Mouse (Mus musculus) neural tube, embryonic 12.5 days (tissue): ENCODE data around the gene Prima1. TPM values are rescaled to one million over a fixed set of nuclear protein-coding genes. Genes with fewer than 3 reads are reported as not detected.

Experiments used
- ATAC-seq: fragments of 200-750 bp; cut with Nextera tagmentation; 2 replicates; pipeline ENCODE4 v1.8.0; 2017; ENCODE audit warnings: low read depth, mild to moderate bottlenecking, moderate TSS enrichment, moderate library complexity; ENCODE audit not compliant: low FRiP score
- H3K27ac ChIP-seq: fragments of 300-500 bp; sonication (generic); 2 replicates; pipeline ENCODE4 v1.5.1; 2016
- H3K27me3 ChIP-seq: fragments of 300-500 bp; sonication (generic); replicated peaks from 2 replicates; pipeline ENCODE4 v1.6.1; 2016; ENCODE audit warnings: mild to moderate bottlenecking
- H3K36me3 ChIP-seq: fragments of 300-500 bp; sonication (generic); 2 replicates; pipeline ENCODE4 v1.6.1; 2016; ENCODE audit warnings: mild to moderate bottlenecking
- H3K4me1 ChIP-seq: fragments of 300-500 bp; sonication (generic); 2 replicates; pipeline ENCODE4 v1.6.1; 2016
- H3K4me2 ChIP-seq: fragments of 300-500 bp; sonication (generic); replicated peaks from 2 replicates; pipeline ENCODE4 v1.6.1; 2016; ENCODE audit warnings: mild to moderate bottlenecking
- H3K4me3 ChIP-seq: fragments of 300-500 bp; sonication (generic); 2 replicates; pipeline ENCODE4 v1.5.1; 2016
- H3K9ac ChIP-seq: fragments of 300-500 bp; sonication (generic); 2 replicates; pipeline ENCODE4 v1.6.1; 2016; ENCODE audit warnings: mild to moderate bottlenecking
- H3K9me3 ChIP-seq: fragments of 300-500 bp; sonication (generic); 2 replicates; pipeline ENCODE4 v1.6.1; 2016; ENCODE audit warnings: mild to moderate bottlenecking
- WGBS: fragments of 180-500 bp; shearing (Covaris S2); methylation state at CpG from one replicate; pipeline ENCODE4 v1.1.7; 2016; 5-methylcytosine and 5-hydroxymethylcytosine counted together
- polyA plus RNA-seq: library from polyadenylated mRNA; unstranded; fragments of >200 nt; fragmentation: Nextera tagmentation; extraction: Ambion mirVana; gene quantifications from 2 replicates; pipeline ENCODE4 v1.2.1, GENCODE M21; 2016

Prima1 gene
- polyA plus RNA-seq, 1 experiment from 2014 or later = 2.4 TPM

DNA sequence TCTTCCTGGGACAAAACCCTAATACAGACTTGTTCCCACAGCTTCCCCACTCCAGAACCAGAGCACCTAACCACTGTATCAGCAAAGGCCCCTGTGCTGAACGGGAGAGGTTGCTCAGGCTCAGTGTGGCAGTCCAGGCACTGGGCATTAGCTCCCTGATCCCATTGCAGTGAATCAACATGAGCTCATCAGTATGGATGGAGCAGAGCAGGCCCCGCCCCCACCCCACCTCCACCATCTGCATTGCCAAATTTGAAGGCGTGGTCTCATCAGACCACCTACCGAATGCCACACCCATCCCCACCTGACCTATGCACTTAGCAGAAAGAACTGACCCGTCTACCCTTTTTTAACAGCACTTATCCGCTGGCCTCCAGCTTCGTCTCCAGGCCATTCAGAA lies 58.9 kb downstream of the Prima1 start:
- ATAC-seq = no peak
- WGBS = 14% methylated on average over 7 of the region's 7 CpGs
- Histone ChIP-seq H3K4me2 (no peak overlapping the region), H3K36me3 (no peaks in the 10 kb centered on the region; the same call in 1 of the 2 replicates), H3K27ac (no peak overlapping the region), H3K27me3 (no peaks in the 10 kb centered on the region), H3K9ac (no peak overlapping the region), H3K4me3 (no peak overlapping the region), H3K9me3 (no peaks in the 10 kb centered on the region), H3K4me1 (no peaks in the 10 kb centered on the region)

DNA sequence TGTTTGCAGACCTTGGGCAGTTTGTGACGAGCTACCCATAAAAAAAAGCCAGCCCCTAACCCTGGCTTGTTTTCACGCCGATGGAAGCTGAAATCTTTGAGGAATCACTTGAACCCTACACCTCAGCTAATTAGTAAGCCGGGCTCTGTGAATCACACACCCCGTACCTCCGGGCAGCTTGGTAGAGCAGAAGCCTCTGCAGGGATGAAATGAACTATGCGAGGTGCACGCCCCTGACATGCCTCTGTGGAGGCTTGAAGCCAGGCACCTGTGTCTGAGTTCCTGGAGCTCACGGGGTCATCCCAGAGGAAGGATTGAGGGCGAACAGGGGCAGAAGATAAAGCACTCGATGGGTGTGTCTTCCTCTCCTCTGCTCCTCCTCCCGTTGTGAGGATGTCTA lies 73.1 kb downstream of the Prima1 start:
- peaks cover 27% of the 10 kb centered on the region for H3K36me3 ChIP-seq
- no peak overlapping the region for H3K4me2 ChIP-seq
- H3K9me3 ChIP-seq = no peaks in the 10 kb centered on the region
- ATAC-seq = no peak
- no peak overlapping the region for H3K27ac ChIP-seq
- H3K9ac ChIP-seq = no peak overlapping the region
- H3K4me1 ChIP-seq = no peaks in the 10 kb centered on the region; the same call in 1 of the 2 replicates
- 78% methylated on average over 12 of the region's 12 CpGs for WGBS
- no peaks in the 10 kb centered on the region for H3K27me3 ChIP-seq
- no peak overlapping the region for H3K4me3 ChIP-seq

DNA sequence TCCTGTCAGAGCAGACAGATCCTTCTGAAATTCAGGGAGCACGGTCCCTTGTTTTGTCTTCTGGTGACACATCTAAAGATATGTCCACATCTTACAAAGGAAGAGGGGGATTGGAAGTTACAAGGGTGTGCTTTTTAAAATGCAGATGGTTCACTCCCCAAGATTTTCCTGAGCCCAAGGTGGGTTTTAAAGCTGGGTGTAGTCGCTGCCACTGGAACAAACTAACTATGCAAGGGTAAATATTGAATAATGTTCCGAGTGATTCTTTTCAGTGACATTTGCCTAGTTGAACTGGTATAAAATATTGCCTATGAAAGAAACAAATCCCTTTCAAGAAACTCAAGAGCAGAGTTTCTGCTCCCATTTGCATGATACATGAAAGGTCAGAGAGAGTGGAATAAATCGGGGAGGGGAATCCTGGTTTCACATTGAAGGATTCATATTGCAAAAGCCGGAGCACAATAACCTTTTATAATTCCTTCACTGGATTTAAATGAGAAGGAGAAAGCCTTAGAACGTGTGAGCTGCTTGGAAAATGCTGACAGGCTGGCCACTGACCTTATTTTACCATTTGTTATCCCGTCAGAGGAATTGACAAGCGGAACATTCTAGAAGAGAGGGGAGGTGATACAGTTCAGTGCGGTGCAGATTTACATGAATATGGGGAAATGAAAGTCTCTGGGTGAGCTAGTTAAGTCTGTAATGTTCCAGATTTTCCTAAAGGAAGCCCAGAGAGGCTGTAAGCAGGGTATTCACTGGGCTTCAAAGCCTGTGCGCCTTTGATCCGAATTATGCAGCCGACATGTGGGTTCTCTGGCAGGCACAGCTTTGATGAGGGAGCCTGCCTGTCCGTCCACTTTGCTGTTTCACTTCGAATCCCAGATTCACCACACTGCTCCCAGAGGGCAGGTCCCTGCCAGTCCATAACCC lies 77.6 kb downstream of the Prima1 start:
- Histone ChIP-seq H3K9me3 (no peaks in the 10 kb centered on the region), H3K4me2 (no peak overlapping the region), H3K4me3 (no peak overlapping the region), H3K27me3 (no peaks in the 10 kb centered on the region), H3K4me1 (no peaks in the 10 kb centered on the region; the same call in 1 of the 2 replicates), H3K36me3 (peaks cover 28% of the 10 kb centered on the region), H3K27ac (no peak overlapping the region), H3K9ac (no peak overlapping the region)
- ATAC-seq = no peak
- WGBS = 30% methylated on average over 14 of the region's 14 CpGs

DNA sequence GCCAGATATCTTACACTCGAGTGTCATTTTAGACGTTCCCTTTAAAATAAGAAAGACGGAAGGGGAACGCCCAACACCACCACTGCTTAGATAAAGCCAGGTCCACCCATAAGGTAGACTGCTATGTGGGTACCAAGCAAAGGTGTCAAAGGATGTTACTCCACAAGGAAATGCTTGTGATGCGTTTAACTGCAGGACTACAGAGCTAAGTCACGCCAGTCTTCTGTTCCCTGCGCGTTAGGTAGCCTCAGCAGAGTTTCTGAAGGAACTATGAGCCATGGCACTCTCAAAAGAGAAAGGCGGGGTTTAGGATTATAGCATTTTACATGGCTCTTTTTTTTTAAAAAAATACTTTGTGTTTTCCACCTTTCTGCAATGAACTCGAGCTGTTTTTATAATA lies 78.4 kb downstream of the Prima1 start:
- 83% methylated on average over 10 of the region's 10 CpGs for WGBS
- Histone ChIP-seq H3K36me3 (peaks cover 28% of the 10 kb centered on the region), H3K27ac (no peak overlapping the region), H3K27me3 (no peaks in the 10 kb centered on the region), H3K9me3 (no peaks in the 10 kb centered on the region), H3K4me1 (no peaks in the 10 kb centered on the region; the same call in 1 of the 2 replicates), H3K4me3 (no peak overlapping the region), H3K4me2 (no peak overlapping the region), H3K9ac (no peak overlapping the region)
- no peak for ATAC-seq

DNA sequence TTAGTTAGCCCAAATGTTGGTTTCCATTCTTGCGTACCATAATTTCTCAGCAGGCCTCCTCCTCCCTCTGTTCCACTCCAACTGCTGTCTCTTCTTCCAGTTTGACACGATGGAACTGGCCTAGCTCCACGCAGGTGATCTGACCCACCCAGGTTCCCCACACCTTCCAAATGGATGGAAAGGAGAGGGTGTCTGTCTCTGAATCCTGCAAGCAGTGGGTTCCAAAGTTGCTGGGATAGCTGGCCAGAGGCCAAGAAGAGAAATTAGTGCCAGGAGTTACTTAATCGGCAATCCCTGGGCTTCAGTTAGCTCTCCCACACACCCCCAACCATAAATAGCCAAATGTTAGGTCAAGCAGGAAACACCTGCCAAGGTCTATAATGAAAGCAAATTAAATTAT lies 81.2 kb downstream of the Prima1 start:
- 87% methylated on average over 4 of the region's 4 CpGs for WGBS
- H3K4me3 ChIP-seq = no peak overlapping the region
- H3K4me2 ChIP-seq = no peak overlapping the region
- no peak overlapping the region for H3K27ac ChIP-seq
- ATAC-seq = no peak
- peaks cover 6% of the 10 kb centered on the region; the same call in 1 of the 2 replicates for H3K4me1 ChIP-seq
- peaks cover 14% of the 10 kb centered on the region; the same call in 1 of the 2 replicates for H3K36me3 ChIP-seq
- no peak overlapping the region for H3K9ac ChIP-seq
- H3K9me3 ChIP-seq = no peaks in the 10 kb centered on the region
- H3K27me3 ChIP-seq = 0 out of 2 replicates have a peak, but pooled peaks cover 2% of the 10 kb centered on the region

DNA sequence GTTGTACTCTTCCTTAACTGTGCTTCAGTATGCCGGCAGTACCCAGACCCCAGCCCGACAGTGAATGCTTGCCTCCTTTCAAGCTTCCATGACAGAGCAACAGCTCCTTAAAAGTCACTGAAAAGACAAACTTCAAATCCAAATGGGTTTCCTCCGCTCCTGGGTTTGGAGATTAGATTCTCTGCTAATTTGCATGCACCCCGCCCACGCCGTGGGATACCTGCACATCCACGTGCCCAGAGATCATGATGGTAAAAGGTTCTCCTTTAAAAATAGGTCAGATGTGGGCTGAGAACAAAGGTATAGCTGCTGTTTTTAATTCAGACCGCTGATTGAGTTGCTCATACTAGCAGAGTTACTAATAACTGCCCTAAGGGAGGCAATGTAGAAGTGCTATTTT lies 82.9 kb downstream of the Prima1 start:
- Histone ChIP-seq H3K4me1 (peaks cover 6% of the 10 kb centered on the region; the same call in 1 of the 2 replicates), H3K27me3 (0 out of 2 replicates have a peak, but pooled peaks cover 2% of the 10 kb centered on the region), H3K9me3 (no peaks in the 10 kb centered on the region), H3K4me3 (no peak overlapping the region), H3K36me3 (peaks cover 14% of the 10 kb centered on the region; the same call in 1 of the 2 replicates), H3K9ac (no peak overlapping the region), H3K27ac (no peak overlapping the region), H3K4me2 (no peak overlapping the region)
- WGBS = 76% methylated on average over 8 of the region's 8 CpGs
- ATAC-seq = no peak

DNA sequence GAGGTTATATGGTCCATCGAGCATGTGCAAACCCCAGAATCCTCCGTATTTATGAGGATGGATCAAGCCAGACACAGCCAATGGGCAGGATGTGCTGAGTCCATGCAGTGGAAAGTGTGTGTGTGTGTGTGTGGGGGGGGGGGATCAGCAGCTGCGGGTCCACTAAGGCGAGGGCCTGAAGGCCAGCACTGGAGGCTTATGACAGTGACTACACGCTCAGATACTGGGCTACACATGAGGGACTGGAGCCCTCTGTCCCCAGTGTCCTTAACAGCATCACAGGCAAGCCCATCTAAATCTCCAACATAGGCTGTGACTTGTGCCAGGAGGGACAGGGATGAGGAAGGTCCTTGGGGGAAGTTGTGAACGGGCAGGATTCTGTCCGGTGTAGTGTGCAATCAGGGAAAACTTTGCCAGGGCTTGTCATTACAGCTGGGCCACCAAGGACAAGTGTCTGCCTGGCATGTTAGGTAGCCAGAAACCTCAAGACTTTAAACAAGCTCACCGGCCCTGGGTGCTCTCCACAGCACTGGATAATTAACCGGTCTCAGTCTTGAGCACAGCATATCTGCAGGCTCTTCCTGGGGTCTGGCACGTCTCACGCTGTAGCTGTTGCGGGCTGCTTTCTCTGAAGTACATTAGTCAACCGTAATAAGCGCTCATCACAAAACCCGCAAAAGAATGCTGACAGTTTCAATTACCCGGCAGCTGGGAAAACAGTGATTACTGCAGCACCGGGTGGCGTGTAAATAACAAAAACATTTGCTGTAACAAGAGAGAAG lies 84.6 kb downstream of the Prima1 start:
- Histone ChIP-seq H3K9ac (no peak overlapping the region), H3K27ac (no peak overlapping the region)

DNA sequence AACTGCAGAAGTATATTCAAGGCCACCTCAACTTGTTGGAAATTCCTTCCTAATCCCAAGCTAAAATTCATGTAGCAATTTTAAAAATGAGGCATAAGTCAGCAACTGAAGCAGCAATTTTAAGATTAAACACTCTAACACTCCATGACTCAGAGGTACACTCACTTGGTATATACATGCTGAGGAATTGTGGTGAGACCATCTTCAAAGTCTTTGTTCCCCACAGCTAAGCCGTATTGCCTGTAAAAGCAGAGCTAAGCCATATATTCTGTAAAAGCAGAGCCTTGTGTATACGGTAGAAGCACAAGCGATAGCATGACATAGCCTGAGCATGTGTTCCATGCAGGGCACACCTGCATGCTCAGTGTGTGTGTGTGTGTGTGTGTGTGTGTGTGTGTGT lies 86.5 kb downstream of the Prima1 start:
- 73% methylated on average over 3 of the region's 3 CpGs for WGBS
- Histone ChIP-seq H3K9ac (no peak overlapping the region), H3K9me3 (no peaks in the 10 kb centered on the region), H3K4me3 (no peak overlapping the region), H3K4me1 (peaks cover 6% of the 10 kb centered on the region; the same call in 1 of the 2 replicates), H3K36me3 (peaks cover 1% of the 10 kb centered on the region; the same call in 1 of the 2 replicates), H3K27ac (no peak overlapping the region), H3K4me2 (no peak overlapping the region), H3K27me3 (0 out of 2 replicates have a peak, but pooled peaks cover 2% of the 10 kb centered on the region)
- ATAC-seq = no peak

More for the DNA sequence above, 84.6 kb downstream of the Prima1 start:
- 0 out of 2 replicates have a peak, but pooled peaks cover 2% of the 10 kb centered on the region for H3K27me3 ChIP-seq
- peaks cover 6% of the 10 kb centered on the region; the same call in 1 of the 2 replicates for H3K4me1 ChIP-seq
- H3K9me3 ChIP-seq = no peaks in the 10 kb centered on the region
- WGBS = 70% methylated on average over 18 of the region's 18 CpGs
- no peak for ATAC-seq
- no peak overlapping the region for H3K4me3 ChIP-seq
- no peak overlapping the region for H3K4me2 ChIP-seq
- H3K36me3 ChIP-seq = peaks cover 11% of the 10 kb centered on the region; the same call in 1 of the 2 replicates

DNA sequence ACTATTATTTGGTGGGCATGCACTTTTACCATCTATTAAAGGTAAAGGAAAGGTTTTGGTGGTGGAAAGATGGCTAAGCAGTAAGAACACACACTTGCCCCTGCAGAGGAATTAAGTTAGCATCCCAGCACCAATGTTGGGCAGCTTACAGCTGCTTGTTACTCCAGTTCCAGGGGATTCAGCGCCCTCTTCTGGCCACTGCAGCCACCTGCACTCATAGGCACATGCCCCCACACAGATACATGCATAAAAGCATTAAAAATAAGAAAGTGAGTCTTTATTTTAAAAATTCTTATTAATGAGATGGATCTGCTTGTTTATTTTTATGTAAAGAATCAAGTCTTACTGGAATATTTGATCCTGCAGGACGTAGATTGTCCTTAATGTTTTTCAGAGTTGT lies 87.0 kb downstream of the Prima1 start:
- peaks cover 6% of the 10 kb centered on the region; the same call in 1 of the 2 replicates for H3K4me1 ChIP-seq
- 0 out of 2 replicates have a peak, but pooled peaks cover 2% of the 10 kb centered on the region for H3K27me3 ChIP-seq
- H3K4me3 ChIP-seq = no peak overlapping the region
- no peak overlapping the region for H3K27ac ChIP-seq
- H3K9me3 ChIP-seq = no peaks in the 10 kb centered on the region
- 71% methylated on average over 2 of the region's 2 CpGs for WGBS
- H3K9ac ChIP-seq = no peak overlapping the region
- no peaks in the 10 kb centered on the region; the same call in 1 of the 2 replicates for H3K36me3 ChIP-seq
- H3K4me2 ChIP-seq = no peak overlapping the region
- ATAC-seq = no peak

DNA sequence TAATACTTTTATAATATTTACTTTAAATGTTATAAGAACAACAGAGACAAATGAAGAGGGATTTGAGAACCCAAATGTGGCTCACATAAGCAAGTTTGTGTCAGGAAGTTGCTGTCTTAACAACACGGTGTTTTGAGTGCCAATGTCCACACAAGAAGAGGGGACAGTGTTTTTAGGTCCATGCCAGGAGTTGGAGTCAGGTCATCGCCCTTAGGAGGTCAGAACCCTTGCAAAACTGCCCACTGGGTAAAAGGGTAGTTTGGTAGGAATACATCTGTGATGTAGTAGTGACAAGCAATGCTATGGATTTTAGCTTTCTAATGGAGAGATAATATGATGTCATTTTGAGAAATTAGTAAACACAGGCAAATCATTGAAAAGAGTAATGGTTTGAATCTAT lies 91.7 kb downstream of the Prima1 start:
- Histone ChIP-seq H3K9me3 (peaks cover 7% of the 10 kb centered on the region; the same call in 1 of the 2 replicates), H3K4me2 (no peak overlapping the region), H3K4me3 (no peak overlapping the region), H3K27me3 (no peaks in the 10 kb centered on the region), H3K36me3 (peaks cover 30% of the 10 kb centered on the region), H3K9ac (no peak overlapping the region), H3K4me1 (no peaks in the 10 kb centered on the region), H3K27ac (no peak overlapping the region)
- 83% methylated on average over 2 of the region's 2 CpGs for WGBS
- no peak for ATAC-seq
